Mouse (Mus musculus) neural tube, embryonic 11.5 days (tissue): Measurements from ENCODE around the gene Lsamp. TPM values are rescaled to one million over a fixed set of nuclear protein-coding genes. Genes with fewer than 3 reads are reported as not detected.

Experiments
- ATAC-seq: fragments of 200-750 bp; cut with Nextera tagmentation; 2 replicates; pipeline ENCODE4 v1.8.0; 2017; ENCODE audit warnings: moderate number of reproducible peaks, mild to moderate bottlenecking, moderate TSS enrichment, moderate library complexity; ENCODE audit not compliant: insufficient read depth, low FRiP score, low TSS enrichment
- DNase-seq: peaks from one replicate; pipeline ENCODE4 v3.0.0-alpha.2; 2015; ENCODE audit warnings: low spot score
- H3K27ac ChIP-seq: fragments of 300-500 bp; sonication (generic); 2 replicates; pipeline ENCODE4 v1.5.1; 2014; ENCODE audit warnings: low read depth, mild to moderate bottlenecking, low read length
- H3K27me3 ChIP-seq: fragments of 300-500 bp; sonication (generic); 2 replicates; pipeline ENCODE4 v1.6.1; 2014; ENCODE audit warnings: mild to moderate bottlenecking, low read length, mixed read lengths; ENCODE audit not compliant: control insufficient read depth, insufficient read depth
- H3K36me3 ChIP-seq: fragments of 300-500 bp; sonication (generic); 2 replicates; pipeline ENCODE4 v1.6.1; 2014; ENCODE audit warnings: mild to moderate bottlenecking, low read length, moderate library complexity, mixed read lengths; ENCODE audit not compliant: control insufficient read depth, insufficient read depth
- H3K4me1 ChIP-seq: fragments of 300-500 bp; sonication (generic); 2 replicates; pipeline ENCODE4 v1.6.1; 2014; ENCODE audit warnings: low read length, mixed read lengths; ENCODE audit not compliant: control insufficient read depth, insufficient read depth
- H3K4me2 ChIP-seq: fragments of 300-500 bp; sonication (generic); 2 replicates; pipeline ENCODE4 v1.6.1; 2014; ENCODE audit warnings: low read depth, mild to moderate bottlenecking, moderate library complexity
- H3K4me3 ChIP-seq: fragments of 300-500 bp; sonication (generic); 2 replicates; pipeline ENCODE4 v1.5.1; 2014; ENCODE audit warnings: low read depth, low read length
- H3K9ac ChIP-seq: fragments of 300-500 bp; sonication (generic); 2 replicates; pipeline ENCODE4 v1.6.1; 2014; ENCODE audit warnings: mild to moderate bottlenecking, low read length
- H3K9me3 ChIP-seq: fragments of 300-500 bp; sonication (generic); 2 replicates; pipeline ENCODE4 v1.6.1; 2016; ENCODE audit warnings: low read length; ENCODE audit not compliant: control insufficient read depth
- WGBS: fragments of 180-500 bp; shearing (Covaris S2); extraction: QIAGEN DNeasy Blood & Tissue Kit; methylation state at CpG from one replicate; pipeline ENCODE4 v1.1.7; 2014; 5-methylcytosine and 5-hydroxymethylcytosine counted together
- polyA plus RNA-seq: library from polyadenylated mRNA; unstranded; fragments of >200 nt; fragmentation: Nextera tagmentation; extraction: Ambion mirVana; gene quantifications from 2 replicates; pipeline ENCODE4 v1.2.1, GENCODE M21; 2014

Lsamp gene
- polyA plus RNA-seq, 1 experiment from 2014 or later = 12.6 TPM

DNA sequence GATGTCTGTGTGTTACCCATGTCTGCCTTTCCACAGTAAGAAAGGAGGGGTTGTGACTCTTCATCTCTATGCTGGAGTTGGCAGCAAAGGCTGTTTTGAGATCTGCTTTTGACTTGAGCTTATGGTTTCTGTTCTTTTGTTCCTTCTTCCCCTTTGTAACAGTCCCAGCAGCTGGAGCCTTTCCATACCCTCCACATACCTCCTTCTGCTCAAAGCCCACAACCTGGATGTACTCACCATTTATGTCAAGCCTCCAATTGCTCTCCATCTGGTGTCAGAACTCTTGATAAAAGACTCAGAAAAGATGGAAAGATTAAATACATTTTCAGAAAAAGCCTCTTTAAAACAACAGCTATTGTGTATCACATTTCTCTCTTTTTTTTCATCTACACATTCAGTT lies 847.4 kb downstream of the Lsamp start:
- Histone ChIP-seq H3K27ac (no peak overlapping the region), H3K27me3 (no peaks in the 10 kb centered on the region), H3K9ac (no peak overlapping the region), H3K4me3 (no peak overlapping the region), H3K4me2 (no peak overlapping the region), H3K9me3 (no peaks in the 10 kb centered on the region), H3K4me1 (no peaks in the 10 kb centered on the region), H3K36me3 (no peaks in the 10 kb centered on the region)
- no peak for DNase-seq
- no peak for ATAC-seq

DNA sequence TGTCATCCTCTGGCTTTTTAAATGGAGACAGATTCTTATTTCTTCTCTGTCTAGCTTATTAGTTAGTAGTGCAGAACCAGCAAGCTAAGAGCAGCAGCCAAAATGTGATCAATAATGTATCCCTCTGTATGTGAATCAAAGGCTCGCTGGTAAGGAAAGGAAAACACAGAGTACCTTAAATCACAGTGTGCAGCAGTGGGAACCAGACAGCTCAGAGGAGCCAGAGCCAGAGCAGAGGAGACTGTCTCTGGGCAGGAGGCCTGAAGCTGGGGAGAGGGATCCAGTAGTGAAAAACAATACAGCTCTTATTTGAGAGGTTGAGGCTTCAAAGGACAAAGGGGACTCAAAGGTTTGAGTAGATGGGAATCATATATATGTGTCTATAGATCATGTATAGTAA lies 857.6 kb downstream of the Lsamp start:
- ATAC-seq = no peak
- Histone ChIP-seq H3K4me2 (no peak overlapping the region), H3K9ac (no peak overlapping the region), H3K27ac (no peak overlapping the region), H3K27me3 (no peaks in the 10 kb centered on the region), H3K4me3 (no peak overlapping the region), H3K4me1 (no peaks in the 10 kb centered on the region), H3K9me3 (no peaks in the 10 kb centered on the region), H3K36me3 (no peaks in the 10 kb centered on the region)
- DNase-seq = no peak
- WGBS = 63% methylated on average over 1 of the region's 1 CpGs

GRCm38 (mm10) chr16:40866733-40867132 lies 882.6 kb downstream of the Lsamp start:
- Histone ChIP-seq H3K36me3 (no peaks in the 10 kb centered on the region), H3K4me3 (no peak overlapping the region), H3K4me1 (no peaks in the 10 kb centered on the region), H3K4me2 (no peak overlapping the region), H3K27me3 (no peaks in the 10 kb centered on the region), H3K9me3 (no peaks in the 10 kb centered on the region), H3K27ac (no peak overlapping the region), H3K9ac (no peak overlapping the region)
- DNase-seq = no peak
- no peak for ATAC-seq

DNA sequence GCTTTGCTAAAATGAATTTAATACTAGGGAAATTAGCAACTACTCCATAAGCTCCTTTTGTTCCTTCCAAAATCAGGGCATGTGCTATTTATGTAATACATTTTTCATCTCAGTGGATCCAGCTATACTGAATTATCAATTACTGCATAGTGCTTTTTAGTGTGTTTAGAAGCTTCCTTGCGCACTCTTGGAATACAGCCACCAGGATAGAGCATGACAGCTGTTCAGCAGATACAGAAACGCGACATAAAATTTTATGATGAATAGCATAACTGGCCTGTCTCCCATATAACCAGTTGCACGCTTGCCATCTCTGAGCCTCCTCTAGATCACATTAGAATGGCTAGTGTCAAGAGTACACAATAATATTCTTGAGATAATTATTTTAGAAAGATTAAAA lies 894.1 kb downstream of the Lsamp start:
- DNase-seq = no peak
- Histone ChIP-seq H3K27me3 (no peaks in the 10 kb centered on the region), H3K9me3 (no peaks in the 10 kb centered on the region), H3K4me2 (no peak overlapping the region), H3K4me1 (no peaks in the 10 kb centered on the region), H3K9ac (no peak overlapping the region), H3K4me3 (no peak overlapping the region), H3K27ac (no peak overlapping the region), H3K36me3 (no peaks in the 10 kb centered on the region)
- ATAC-seq = no peak
- whole genome bisulfite sequencing = 94% methylated on average over 4 of the region's 4 CpGs

DNA sequence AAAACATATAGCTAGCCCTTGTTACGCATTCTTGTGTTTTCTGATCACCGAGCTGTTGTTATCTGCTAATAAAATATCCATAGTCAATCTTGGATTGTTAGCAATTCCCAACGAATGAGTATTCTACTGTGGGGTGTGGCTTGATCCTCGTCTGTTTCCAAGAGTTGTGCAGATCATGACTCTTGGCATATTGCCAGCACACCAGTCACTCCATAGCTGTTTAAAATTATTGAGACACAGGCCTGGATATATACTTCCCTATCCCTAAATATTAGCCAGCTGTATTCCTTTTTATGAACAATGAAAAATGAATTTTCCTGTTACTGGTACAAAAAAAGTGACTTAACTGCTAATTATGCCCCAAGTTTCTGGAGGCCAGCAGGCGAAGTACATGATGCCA lies 897.8 kb downstream of the Lsamp start:
- Histone ChIP-seq H3K27ac (no peak overlapping the region), H3K9ac (no peak overlapping the region), H3K4me2 (no peak overlapping the region), H3K27me3 (no peaks in the 10 kb centered on the region), H3K4me1 (no peaks in the 10 kb centered on the region), H3K9me3 (no peaks in the 10 kb centered on the region), H3K36me3 (no peaks in the 10 kb centered on the region), H3K4me3 (no peak overlapping the region)
- WGBS = 84% methylated on average over 5 of the region's 5 CpGs
- no peak for DNase-seq
- no peak for ATAC-seq

DNA sequence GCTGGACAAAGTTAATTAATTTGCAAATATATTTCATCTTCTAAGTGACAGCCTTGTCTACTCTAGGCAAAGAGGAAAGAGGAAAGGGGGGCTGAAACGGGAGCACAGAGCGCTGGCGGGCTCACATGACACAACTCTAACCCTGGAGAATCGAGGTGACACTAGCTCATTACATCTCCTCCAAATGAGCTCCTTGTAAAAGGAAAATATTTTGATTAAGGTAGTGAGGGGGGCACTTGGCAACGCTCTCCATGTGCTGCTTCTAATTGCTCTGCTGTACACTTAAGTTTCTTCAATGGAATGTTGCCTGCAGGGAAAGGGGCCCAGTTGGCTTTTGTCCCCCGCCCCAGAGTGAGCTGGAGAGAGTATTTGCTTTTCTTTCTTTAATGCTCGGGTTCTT lies 907.2 kb downstream of the Lsamp start:
- Histone ChIP-seq H3K27me3 (no peaks in the 10 kb centered on the region), H3K4me1 (no peaks in the 10 kb centered on the region), H3K27ac (no peak overlapping the region), H3K36me3 (no peaks in the 10 kb centered on the region), H3K9me3 (no peaks in the 10 kb centered on the region), H3K9ac (no peak overlapping the region), H3K4me2 (no peak overlapping the region), H3K4me3 (no peak overlapping the region)
- ATAC-seq (no peak), DNase-seq (peak; percentile 10)
- 46% methylated on average over 7 of the region's 7 CpGs for WGBS

- H3K9me3 ChIP-seq = no peaks in the 10 kb centered on the region
- H3K36me3 ChIP-seq = no peaks in the 10 kb centered on the region
- no peak overlapping the region for H3K4me2 ChIP-seq
- WGBS = 56% methylated on average over 4 of the region's 4 CpGs
- H3K9ac ChIP-seq = no peak overlapping the region
- no peak for DNase-seq
- no peaks in the 10 kb centered on the region for H3K4me1 ChIP-seq
- no peaks in the 10 kb centered on the region for H3K27me3 ChIP-seq
- no peak overlapping the region for H3K27ac ChIP-seq
- no peak overlapping the region for H3K4me3 ChIP-seq
- ATAC-seq = no peak
Observed at GRCm38 (mm10) chr16:40897768-40898327, 913.7 kb downstream of the Lsamp start.

DNA sequence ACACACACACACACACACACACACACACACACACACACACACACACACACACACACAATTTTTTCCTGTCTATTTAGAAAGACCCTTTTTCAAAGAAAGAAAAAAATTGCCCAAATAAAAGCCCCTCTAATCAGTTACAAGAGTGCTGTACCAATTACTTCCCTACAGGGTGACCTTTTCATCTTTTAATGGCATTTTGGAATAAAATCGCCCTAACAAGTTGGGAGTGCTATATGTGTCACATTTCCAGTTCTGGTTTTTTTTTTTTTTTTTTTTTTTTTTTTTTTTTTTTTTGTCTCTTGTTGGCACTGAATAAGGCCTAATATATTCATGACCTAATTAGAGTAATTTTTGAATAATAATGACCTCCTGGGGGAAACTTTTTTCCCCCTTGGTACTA lies 923.7 kb downstream of the Lsamp start:
- Histone ChIP-seq H3K9me3 (no peaks in the 10 kb centered on the region), H3K4me2 (no peak overlapping the region), H3K36me3 (no peaks in the 10 kb centered on the region), H3K9ac (no peak overlapping the region), H3K27me3 (no peaks in the 10 kb centered on the region), H3K27ac (no peak overlapping the region), H3K4me1 (no peaks in the 10 kb centered on the region), H3K4me3 (no peak overlapping the region)
- 73% methylated on average over 1 of the region's 1 CpGs for WGBS
- DNase-seq (no peak), ATAC-seq (no peak)

GRCm38 (mm10) chr16:40914141-40914540 lies 930.0 kb downstream of the Lsamp start:
- Histone ChIP-seq H3K9me3 (no peaks in the 10 kb centered on the region), H3K27me3 (no peaks in the 10 kb centered on the region), H3K36me3 (no peaks in the 10 kb centered on the region), H3K27ac (no peak overlapping the region), H3K9ac (no peak overlapping the region), H3K4me1 (no peaks in the 10 kb centered on the region), H3K4me3 (no peak overlapping the region), H3K4me2 (no peak overlapping the region)
- WGBS = 85% methylated on average over 2 of the region's 2 CpGs
- DNase-seq (no peak), ATAC-seq (no peak)
